Mouse (Mus musculus): Measurements from ENCODE around the gene Arhgap44. TPM values are rescaled to one million over a fixed set of nuclear protein-coding genes. Genes with fewer than 3 reads are reported as not detected.

Gene Arhgap44
- polyA plus RNA-seq, 1 experiment from 2014 or later: 8.5 TPM

GRCm38 (mm10) chr11:65104076-65104475, 58.7 kb downstream of the Arhgap44 start:
- Histone ChIP-seq H3K4me3 (ENCODE audit: low read depth, low read length) (no peak overlapping the region), H3K27ac (ENCODE audit: low read depth, low read length) (no peak overlapping the region), H3K4me1 (ENCODE audit: control insufficient read depth, insufficient read depth, low read length) (no peaks in the 10 kb centered on the region), H3K36me3 (ENCODE audit: control insufficient read depth, insufficient read depth, low read length) (no peaks in the 10 kb centered on the region), H3K27me3 (replicated peaks; ENCODE audit: control insufficient read depth, insufficient read depth, low read length) (no peaks in the 10 kb centered on the region), H3K9me3 (replicated peaks; ENCODE audit: control insufficient read depth, low read length) (no peaks in the 10 kb centered on the region), H3K4me2 (ENCODE audit: low read length) (no peak overlapping the region), H3K9ac (ENCODE audit: low read length) (no peak overlapping the region)
- WGBS: 95% methylated on average over 3 of the region's 3 CpGs
- DNase-seq (ENCODE audit: low spot score): no peak
- no peak for ATAC-seq

- DNase-seq (ENCODE audit: low spot score): no peak
These were observed 61.6 kb downstream of the Arhgap44 start for GRCm38 (mm10) chr11:65101206-65101605.

GRCm38 (mm10) chr11:65100031-65100430, 62.7 kb downstream of the Arhgap44 start:
- Histone ChIP-seq H3K4me1 (ENCODE audit: control insufficient read depth, insufficient read depth, low read length) (no peaks in the 10 kb centered on the region), H3K4me3 (ENCODE audit: low read depth, low read length) (no peak overlapping the region), H3K9me3 (replicated peaks; ENCODE audit: control insufficient read depth, low read length) (no peaks in the 10 kb centered on the region), H3K9ac (ENCODE audit: low read length) (no peak overlapping the region), H3K27me3 (replicated peaks; ENCODE audit: control insufficient read depth, insufficient read depth, low read length) (no peaks in the 10 kb centered on the region), H3K4me2 (ENCODE audit: low read length) (no peak overlapping the region), H3K27ac (ENCODE audit: low read depth, low read length) (no peak overlapping the region), H3K36me3 (ENCODE audit: control insufficient read depth, insufficient read depth, low read length) (no peaks in the 10 kb centered on the region)
- DNase-seq (ENCODE audit: low spot score) (no peak), ATAC-seq (no peak)
- 92% methylated on average over 8 of the region's 8 CpGs for WGBS

More at GRCm38 (mm10) chr11:65101206-65101605, 61.6 kb downstream of the Arhgap44 start:
- no peaks in the 10 kb centered on the region for H3K9me3 ChIP-seq (replicated peaks; ENCODE audit: control insufficient read depth, low read length)
- WGBS: 83% methylated on average over 11 of the region's 11 CpGs
- no peak overlapping the region for H3K4me2 ChIP-seq (ENCODE audit: low read length)
- H3K4me3 ChIP-seq (ENCODE audit: low read depth, low read length): no peak overlapping the region
- ATAC-seq: no peak
- H3K9ac ChIP-seq (ENCODE audit: low read length): no peak overlapping the region
- no peaks in the 10 kb centered on the region for H3K36me3 ChIP-seq (ENCODE audit: control insufficient read depth, insufficient read depth, low read length)
- no peaks in the 10 kb centered on the region for H3K4me1 ChIP-seq (ENCODE audit: control insufficient read depth, insufficient read depth, low read length)
- H3K27ac ChIP-seq (ENCODE audit: low read depth, low read length): no peak overlapping the region
- H3K27me3 ChIP-seq (replicated peaks; ENCODE audit: control insufficient read depth, insufficient read depth, low read length): no peaks in the 10 kb centered on the region

GRCm38 (mm10) chr11:65097526-65098070, 65.2 kb downstream of the Arhgap44 start:
- H3K9ac ChIP-seq (ENCODE audit: low read length): no peak overlapping the region
- no peaks in the 10 kb centered on the region for H3K4me1 ChIP-seq (ENCODE audit: control insufficient read depth, insufficient read depth, low read length)
- H3K27ac ChIP-seq (ENCODE audit: low read depth, low read length): no peak overlapping the region
- H3K4me3 ChIP-seq (ENCODE audit: low read depth, low read length): no peak overlapping the region
- no peaks in the 10 kb centered on the region for H3K36me3 ChIP-seq (ENCODE audit: control insufficient read depth, insufficient read depth, low read length)
- no peak for ATAC-seq
- no peak overlapping the region for H3K4me2 ChIP-seq (ENCODE audit: low read length)
- no peak for DNase-seq (ENCODE audit: low spot score)
- H3K27me3 ChIP-seq (replicated peaks; ENCODE audit: control insufficient read depth, insufficient read depth, low read length): no peaks in the 10 kb centered on the region
- H3K9me3 ChIP-seq (replicated peaks; ENCODE audit: control insufficient read depth, low read length): no peaks in the 10 kb centered on the region
- 87% methylated on average over 4 of the region's 4 CpGs for WGBS

- DNase-seq (ENCODE audit: low spot score) (no peak), ATAC-seq (no peak)
- no peak overlapping the region for H3K27ac ChIP-seq (ENCODE audit: low read depth, low read length)
- no peaks in the 10 kb centered on the region for H3K4me1 ChIP-seq (ENCODE audit: control insufficient read depth, insufficient read depth, low read length)
- H3K9ac ChIP-seq (ENCODE audit: low read length): no peak overlapping the region
- 96% methylated on average over 5 of the region's 5 CpGs for WGBS
- H3K4me2 ChIP-seq (ENCODE audit: low read length): no peak overlapping the region
- no peak overlapping the region for H3K4me3 ChIP-seq (ENCODE audit: low read depth, low read length)
- H3K27me3 ChIP-seq (replicated peaks; ENCODE audit: control insufficient read depth, insufficient read depth, low read length): no peaks in the 10 kb centered on the region
- H3K36me3 ChIP-seq (ENCODE audit: control insufficient read depth, insufficient read depth, low read length): no peaks in the 10 kb centered on the region
- no peaks in the 10 kb centered on the region for H3K9me3 ChIP-seq (replicated peaks; ENCODE audit: control insufficient read depth, low read length)
These were observed 65.9 kb downstream of the Arhgap44 start for GRCm38 (mm10) chr11:65096866-65097265.

GRCm38 (mm10) chr11:65092851-65093250, 69.9 kb downstream of the Arhgap44 start:
- no peak overlapping the region for H3K27ac ChIP-seq (ENCODE audit: low read depth, low read length)
- 76% methylated on average over 8 of the region's 8 CpGs for WGBS

GRCm38 (mm10) chr11:65090386-65090785, 72.4 kb downstream of the Arhgap44 start:
- Histone ChIP-seq H3K9ac (ENCODE audit: low read length) (no peak overlapping the region), H3K4me3 (ENCODE audit: low read depth, low read length) (no peak overlapping the region), H3K9me3 (replicated peaks; ENCODE audit: control insufficient read depth, low read length) (no peaks in the 10 kb centered on the region), H3K36me3 (ENCODE audit: control insufficient read depth, insufficient read depth, low read length) (no peaks in the 10 kb centered on the region), H3K4me1 (ENCODE audit: control insufficient read depth, insufficient read depth, low read length) (no peaks in the 10 kb centered on the region), H3K4me2 (ENCODE audit: low read length) (no peak overlapping the region), H3K27me3 (replicated peaks; ENCODE audit: control insufficient read depth, insufficient read depth, low read length) (no peaks in the 10 kb centered on the region), H3K27ac (ENCODE audit: low read depth, low read length) (no peak overlapping the region)
- WGBS: 92% methylated on average over 6 of the region's 6 CpGs
- no peak for DNase-seq (ENCODE audit: low spot score)
- no peak for ATAC-seq

More at GRCm38 (mm10) chr11:65092851-65093250, 69.9 kb downstream of the Arhgap44 start:
- Histone ChIP-seq H3K36me3 (ENCODE audit: control insufficient read depth, insufficient read depth, low read length) (no peaks in the 10 kb centered on the region), H3K9me3 (replicated peaks; ENCODE audit: control insufficient read depth, low read length) (no peaks in the 10 kb centered on the region), H3K9ac (ENCODE audit: low read length) (no peak overlapping the region), H3K4me3 (ENCODE audit: low read depth, low read length) (no peak overlapping the region), H3K4me1 (ENCODE audit: control insufficient read depth, insufficient read depth, low read length) (no peaks in the 10 kb centered on the region), H3K4me2 (ENCODE audit: low read length) (no peak overlapping the region), H3K27me3 (replicated peaks; ENCODE audit: control insufficient read depth, insufficient read depth, low read length) (no peaks in the 10 kb centered on the region)
- no peak for DNase-seq (ENCODE audit: low spot score)
- no peak for ATAC-seq

- WGBS: 93% methylated on average over 3 of the region's 3 CpGs
- H3K36me3 ChIP-seq (ENCODE audit: control insufficient read depth, insufficient read depth, low read length): no peaks in the 10 kb centered on the region
These were observed 72.8 kb downstream of the Arhgap44 start for GRCm38 (mm10) chr11:65089982-65090381.

GRCm38 (mm10) chr11:65089282-65089681, 73.5 kb downstream of the Arhgap44 start:
- WGBS: 90% methylated on average over 6 of the region's 6 CpGs
- no peaks in the 10 kb centered on the region for H3K27me3 ChIP-seq (replicated peaks; ENCODE audit: control insufficient read depth, insufficient read depth, low read length)
- no peak overlapping the region for H3K4me2 ChIP-seq (ENCODE audit: low read length)
- no peaks in the 10 kb centered on the region for H3K9me3 ChIP-seq (replicated peaks; ENCODE audit: control insufficient read depth, low read length)
- no peak for ATAC-seq
- no peak overlapping the region for H3K4me3 ChIP-seq (ENCODE audit: low read depth, low read length)
- no peak overlapping the region for H3K27ac ChIP-seq (ENCODE audit: low read depth, low read length)
- H3K9ac ChIP-seq (ENCODE audit: low read length): no peak overlapping the region
- H3K4me1 ChIP-seq (ENCODE audit: control insufficient read depth, insufficient read depth, low read length): no peaks in the 10 kb centered on the region
- H3K36me3 ChIP-seq (ENCODE audit: control insufficient read depth, insufficient read depth, low read length): no peaks in the 10 kb centered on the region
- DNase-seq (ENCODE audit: low spot score): no peak

More at GRCm38 (mm10) chr11:65089982-65090381, 72.8 kb downstream of the Arhgap44 start:
- Histone ChIP-seq H3K4me1 (ENCODE audit: control insufficient read depth, insufficient read depth, low read length) (no peaks in the 10 kb centered on the region), H3K9me3 (replicated peaks; ENCODE audit: control insufficient read depth, low read length) (no peaks in the 10 kb centered on the region), H3K4me3 (ENCODE audit: low read depth, low read length) (no peak overlapping the region), H3K27me3 (replicated peaks; ENCODE audit: control insufficient read depth, insufficient read depth, low read length) (no peaks in the 10 kb centered on the region), H3K9ac (ENCODE audit: low read length) (no peak overlapping the region), H3K27ac (ENCODE audit: low read depth, low read length) (no peak overlapping the region), H3K4me2 (ENCODE audit: low read length) (no peak overlapping the region)
- ATAC-seq (no peak), DNase-seq (ENCODE audit: low spot score) (no peak)

Measured in forebrain, embryonic 14.5 days (tissue).